Mouse (Mus musculus) E14TG2a.4 (cell line): Measurements from ENCODE around the gene Polr2g.

Experiments
- CTCF ChIP-seq: conservative IDR thresholded peaks from 2 replicates; pipeline ENCODE4 v1.5.1; 2014; ENCODE audit warnings: low read length
- POU5F1 ChIP-seq: IDR thresholded peaks from 2 replicates; pipeline ENCODE4 v1.6.1; 2014; ENCODE audit warnings: low read length, borderline replicate concordance

GRCm38 (mm10) chr19:8838041-8838730 lies 39.8 kb upstream of the Polr2g start:
- no peak for TF ChIP-seq CTCF
- no peak for TF ChIP-seq POU5F1
